Mouse (Mus musculus) spleen, embryonic (tissue): Measurements from ENCODE around the gene Usp2.
"Not testable (repeated sequence)": the region's sequence is repeated elsewhere in the genome, so short reads cannot be mapped to it uniquely, and the experiment has no call there.

Experiments
- CTCF ChIA-PET: fragments of 350-600 bp; sonication (Branson Sonifier 250); formaldehyde crosslinking; loops from one replicate; lab custom pipeline; 2022; lab: Charles Lee

Gene Usp2

GRCm38 (mm10) chr9:44088877-44089608 is 22.2 kb downstream of the Usp2 start:
- CTCF ChIA-PET, result interaction anchor here (0.5 kb wide), 1 partner anchor 11 kb away, joined by 3 read pairs; no protein-coding TSS in a partner anchor

- CTCF ChIA-PET, result interaction anchor here (0.7 kb wide), 1 partner anchor 11 kb away, joined by 4 read pairs; no protein-coding TSS in a partner anchor
These were observed 27.0 kb downstream of the Usp2 start for GRCm38 (mm10) chr9:44093612-44094503.

GRCm38 (mm10) chr9:44094737-44095136 is 27.9 kb downstream of the Usp2 start:
- CTCF ChIA-PET, result interaction anchor here (1.2 kb wide), 1 partner anchor 27 kb away, joined by 3 read pairs; no protein-coding TSS in a partner anchor

DNA sequence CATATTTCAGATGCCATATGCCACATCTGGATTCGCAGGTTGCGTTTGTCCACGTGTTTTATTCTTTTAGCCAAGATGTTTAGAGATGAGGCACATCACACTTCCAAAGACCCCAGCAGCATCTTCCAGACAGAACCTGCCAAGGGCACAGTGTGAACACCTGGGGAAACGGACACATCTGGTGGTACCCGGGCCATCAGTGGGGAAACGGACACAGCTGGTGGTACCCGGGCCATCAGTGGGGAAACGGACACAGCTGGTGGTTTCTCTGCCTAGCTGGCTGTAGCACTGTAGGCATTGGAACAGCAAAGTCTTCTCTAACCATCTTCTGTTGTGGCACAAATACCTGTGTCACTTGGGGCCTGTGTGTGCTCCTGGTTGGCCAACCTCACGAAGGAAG is 29.0 kb downstream of the Usp2 start:
- CTCF ChIA-PET, result interaction anchor here (1.2 kb wide), 1 partner anchor 28 kb away, joined by 3 read pairs; no protein-coding TSS in a partner anchor

GRCm38 (mm10) chr9:44096536-44096935 is 29.7 kb downstream of the Usp2 start:
- CTCF ChIA-PET, result interaction anchor here (0.5 kb wide), 1 partner anchor 851 kb away, joined by 12 read pairs; no protein-coding TSS in a partner anchor

DNA sequence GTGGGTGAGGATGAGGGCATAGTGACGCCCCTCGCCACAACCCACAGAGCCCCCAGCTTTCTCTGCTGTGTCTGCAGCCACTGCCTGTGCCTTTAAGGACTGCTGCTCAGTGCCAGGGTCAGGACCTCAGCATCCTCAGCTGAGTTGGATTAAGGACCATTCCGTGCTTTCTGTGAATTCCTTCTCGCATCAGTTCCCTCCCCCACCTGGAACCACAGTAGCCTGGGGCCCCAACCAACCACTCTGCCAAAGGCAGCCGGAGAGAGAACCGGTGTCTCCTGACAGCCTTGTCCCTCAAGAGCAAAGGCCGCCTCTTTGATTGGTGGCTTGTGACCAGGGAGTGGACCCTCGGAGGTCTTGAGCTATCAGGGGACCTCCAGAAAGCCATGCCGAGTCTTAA is 34.7 kb downstream of the Usp2 start, which contains the start of gene Mfrp:
Gene Mfrp, plus strand, starts transcription at position 240 of the 400 bp plus-strand sequence.
- CTCF ChIA-PET, result no interaction called here

DNA sequence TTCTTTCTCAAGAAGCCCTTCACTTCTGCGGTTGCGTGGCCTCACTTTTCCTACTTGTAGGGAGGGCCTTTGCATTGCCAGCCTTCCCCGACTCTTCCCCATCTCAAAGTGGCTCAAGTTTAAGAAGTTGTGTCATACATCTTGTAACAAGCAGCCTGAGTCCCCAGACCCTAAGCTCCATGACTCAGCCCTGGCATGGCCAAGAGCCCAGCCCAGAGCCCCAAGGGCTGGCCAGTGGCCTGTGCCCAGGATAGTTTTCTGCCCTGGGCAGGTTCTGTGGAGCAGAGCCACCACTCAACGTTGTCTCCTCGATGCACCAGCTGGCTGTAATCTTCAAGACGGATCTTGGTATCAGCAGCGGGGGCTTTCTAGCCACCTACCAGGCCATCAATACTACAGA is 38.1 kb downstream of the Usp2 start:
- CTCF ChIA-PET, result no interaction called here

GRCm38 (mm10) chr9:44105781-44106180 is 39.0 kb downstream of the Usp2 start:
- CTCF ChIA-PET, result no interaction called here

DNA sequence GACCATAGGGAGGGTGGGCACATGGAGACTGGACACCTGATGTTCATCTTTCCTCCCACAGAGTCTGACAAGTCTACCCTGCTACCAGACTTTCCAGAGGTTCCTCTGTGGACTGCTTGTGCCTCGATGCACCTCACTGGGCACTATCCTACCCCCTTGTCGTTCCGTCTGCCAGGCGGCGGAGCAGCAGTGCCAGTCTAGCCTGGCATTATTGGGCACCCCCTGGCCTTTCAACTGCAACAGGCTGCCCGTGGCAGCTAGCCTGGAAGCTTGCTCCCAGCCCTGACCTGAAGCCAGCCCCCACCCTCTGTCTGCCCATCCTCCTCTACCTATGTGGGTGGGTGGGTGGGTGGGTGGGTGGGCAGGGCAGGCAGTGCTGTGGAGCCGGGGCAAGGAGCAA is 39.4 kb downstream of the Usp2 start:
- CTCF ChIA-PET, result no interaction called here

DNA sequence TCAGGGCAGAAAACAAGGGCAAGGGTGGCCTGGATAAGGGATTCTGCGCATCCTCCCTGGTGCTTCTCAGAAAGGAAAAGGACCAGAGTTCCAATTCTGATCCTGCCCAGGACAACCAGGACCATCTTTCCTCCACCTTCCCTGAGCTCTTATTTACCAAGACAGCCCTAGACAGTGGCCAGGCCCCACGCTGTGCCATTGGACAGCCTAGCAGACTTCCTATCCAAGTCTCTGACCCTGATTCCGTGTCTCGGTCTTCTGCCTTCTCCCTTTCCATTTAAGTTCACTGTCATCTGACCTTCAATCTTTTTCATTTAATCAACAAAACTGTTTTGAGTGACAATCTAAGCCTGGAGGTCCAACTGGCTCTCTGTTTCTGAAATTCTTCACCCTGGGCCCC is 39.8 kb downstream of the Usp2 start:
- CTCF ChIA-PET, result no interaction called here

DNA sequence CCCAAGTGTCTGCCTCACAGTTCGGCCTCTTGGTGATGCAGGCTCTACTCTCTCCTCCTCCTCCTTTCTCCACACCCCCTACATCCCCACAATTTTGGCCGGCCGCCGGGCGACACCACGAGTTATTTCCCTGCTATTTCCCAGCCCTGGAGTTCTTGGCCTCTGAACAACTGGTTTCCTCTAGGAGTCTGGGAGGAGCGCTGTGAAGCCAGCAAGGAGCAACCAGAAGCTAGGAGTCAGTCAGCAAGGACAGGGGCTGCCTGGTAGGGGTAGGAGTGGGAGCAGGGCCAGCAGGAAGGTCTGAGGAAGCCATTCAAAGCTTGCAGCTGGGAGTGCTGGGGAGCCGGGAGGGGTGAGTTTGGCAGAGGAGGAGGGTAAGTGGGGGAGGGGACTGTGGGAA is 40.3 kb downstream of the Usp2 start, which contains the start of gene C1qtnf5:
Gene C1qtnf5, plus strand, starts transcription at position 136 of the 400 bp plus-strand sequence.
- CTCF ChIA-PET, result interaction anchor here (0.7 kb wide), 1 partner anchor 1114 kb away, joined by 4 read pairs; no protein-coding TSS in a partner anchor

DNA sequence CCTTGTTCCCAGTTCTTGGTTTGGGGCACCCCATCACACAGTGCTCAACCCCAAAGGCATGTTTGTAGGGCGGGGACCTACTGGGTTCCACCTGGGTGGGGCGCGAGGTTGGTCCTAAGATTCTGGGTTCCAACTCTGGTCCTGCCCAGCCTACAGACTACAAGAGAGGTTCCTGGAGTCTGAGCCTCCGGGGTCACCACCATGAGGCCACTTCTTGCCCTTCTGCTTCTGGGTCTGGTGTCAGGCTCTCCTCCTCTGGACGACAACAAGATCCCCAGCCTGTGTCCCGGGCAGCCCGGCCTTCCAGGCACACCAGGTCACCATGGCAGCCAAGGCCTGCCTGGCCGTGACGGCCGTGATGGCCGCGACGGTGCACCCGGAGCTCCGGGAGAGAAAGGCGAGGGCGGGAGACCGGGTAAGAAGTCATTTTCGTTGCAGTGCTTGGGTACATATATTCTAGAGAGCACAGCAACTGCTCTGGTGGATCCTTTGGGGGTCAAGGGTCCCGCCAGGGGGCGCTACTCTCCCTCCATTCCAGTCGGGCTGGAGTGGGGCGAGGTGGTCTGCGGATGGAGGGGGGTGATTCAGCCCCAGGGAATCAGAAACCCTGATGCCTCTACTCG is 40.8 kb downstream of the Usp2 start:
- CTCF ChIA-PET, result interaction anchor here (0.7 kb wide), 1 partner anchor 1113 kb away, joined by 4 read pairs; no protein-coding TSS in a partner anchor

GRCm38 (mm10) chr9:44108269-44109055 is 41.6 kb downstream of the Usp2 start:
- CTCF ChIA-PET, result no interaction called here

GRCm38 (mm10) chr9:44109360-44110095 is 42.7 kb downstream of the Usp2 start:
- CTCF ChIA-PET, result interaction anchor here (1.1 kb wide), 1 partner anchor 10 kb away, joined by 10 read pairs; no protein-coding TSS in a partner anchor

- CTCF ChIA-PET, result not testable (repeated sequence)
These were observed 45.1 kb downstream of the Usp2 start for GRCm38 (mm10) chr9:44111909-44112308.

GRCm38 (mm10) chr9:44113105-44113789 is 46.4 kb downstream of the Usp2 start, which contains the start of the genes Gm49380 and Rnf26:
Gm49380 (minus strand) TSS chr9:44113500.
Rnf26 (minus strand) TSS chr9:44113517.
- CTCF ChIA-PET, result interaction anchor here (0.8 kb wide), 1 partner anchor 23 kb away, joined by 3 read pairs; no protein-coding TSS in a partner anchor

- CTCF ChIA-PET, result interaction anchor here (0.6 to 0.8 kb wide), 3 partner anchors 24 to 370 kb away, joined by 3 to 6 read pairs (median 4); no protein-coding TSS in a partner anchor
These were observed 47.6 kb downstream of the Usp2 start for GRCm38 (mm10) chr9:44114453-44114852.

- CTCF ChIA-PET, result interaction anchor here (0.6 to 0.7 kb wide), 2 partner anchors 54 to 131 kb away, joined by 3 to 5 read pairs; no protein-coding TSS in a partner anchor
These were observed 48.8 kb downstream of the Usp2 start for GRCm38 (mm10) chr9:44115599-44115998.

DNA sequence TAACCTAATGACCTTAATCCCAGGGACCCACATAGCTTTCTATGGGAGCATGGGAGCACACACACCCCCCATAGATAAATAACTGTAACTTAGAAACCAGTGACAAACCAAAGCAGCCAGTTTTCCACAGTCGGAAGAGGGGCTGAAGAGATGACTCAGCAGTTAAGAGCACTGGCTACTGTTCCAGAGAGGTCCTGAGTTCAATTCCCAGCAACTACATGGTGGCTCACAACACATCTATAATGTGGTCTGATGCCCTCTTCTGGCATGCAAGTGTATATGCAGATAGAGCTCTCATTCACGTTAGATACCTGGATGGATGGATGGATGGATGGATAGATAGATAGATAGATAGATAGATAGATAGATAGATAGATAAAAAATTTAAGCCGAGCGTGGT is 49.4 kb downstream of the Usp2 start:
- CTCF ChIA-PET, result interaction anchor here (0.6 to 0.7 kb wide), 2 partner anchors 53 to 132 kb away, joined by 3 to 5 read pairs; no protein-coding TSS in a partner anchor
